Mouse (Mus musculus): ENCODE results near the gene Olfr190. TPM values are rescaled to one million over a fixed set of nuclear protein-coding genes. Genes with fewer than 3 reads are reported as not detected.

Gene Olfr190
- polyA plus RNA-seq, 1 experiment from 2014 or later = not detected

DNA sequence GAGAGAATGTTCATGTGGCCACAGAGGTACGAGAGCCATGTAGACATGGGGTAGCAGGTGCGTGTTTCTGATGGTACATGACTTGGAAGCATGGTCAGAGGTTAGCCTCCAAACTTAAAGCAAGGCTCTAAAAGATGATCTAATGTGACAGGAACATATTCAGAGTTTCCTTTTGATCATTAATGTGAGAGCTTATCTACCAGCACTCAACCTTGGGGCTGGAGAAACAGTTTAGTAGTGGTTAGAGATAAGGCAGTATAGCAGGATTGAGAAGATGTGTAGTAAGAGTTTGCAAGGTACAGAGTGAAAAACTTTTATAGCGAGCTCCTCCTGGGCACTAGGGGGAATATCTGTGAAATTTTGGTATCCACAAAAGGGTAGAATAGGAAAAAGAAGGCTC, 32.0 kb downstream of the Olfr190 start:
- H3K9me3 ChIP-seq = no peaks in the 10 kb centered on the region
- no peak overlapping the region for H3K9ac ChIP-seq
- no peak for ATAC-seq (ENCODE audit: insufficient number of reproducible peaks, insufficient read depth, low FRiP score, low TSS enrichment, low read depth)
- no peak overlapping the region for H3K4me2 ChIP-seq
- H3K4me3 ChIP-seq = no peak overlapping the region
- H3K36me3 ChIP-seq = no peaks in the 10 kb centered on the region
- H3K4me1 ChIP-seq = no peaks in the 10 kb centered on the region
- WGBS = 85% methylated on average over 3 of the region's 3 CpGs
- no peaks in the 10 kb centered on the region for H3K27me3 ChIP-seq
- H3K27ac ChIP-seq = no peak overlapping the region

DNA sequence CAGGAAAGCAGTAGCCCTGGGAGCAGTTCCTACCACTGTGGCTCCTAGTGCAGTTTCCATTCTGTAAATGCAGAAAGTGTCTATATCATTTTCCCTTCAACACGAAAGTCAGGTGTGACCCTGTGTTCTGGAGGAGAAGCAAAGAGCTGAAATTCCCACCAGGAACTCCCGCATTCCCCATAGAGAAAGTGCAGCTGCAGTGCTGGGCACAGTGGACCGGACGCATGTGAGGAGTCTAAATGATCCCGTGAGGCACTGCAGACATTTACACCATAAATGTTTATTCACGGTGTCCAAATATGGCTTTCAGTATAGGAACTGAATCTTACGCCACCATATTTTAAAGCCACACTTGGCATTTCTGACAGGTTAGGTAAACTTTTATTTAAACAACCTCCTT, 38.1 kb downstream of the Olfr190 start, which contains the start of gene Olfr187:
Gene Olfr187, minus strand, starts transcription at position 58 of the 400 bp plus-strand sequence.
- H3K9ac ChIP-seq = no peak within 1 kb of the TSS
- no peaks in the 10 kb centered on the region for H3K27me3 ChIP-seq
- H3K4me1 ChIP-seq = no peaks in the 10 kb centered on the region
- no peak within 1 kb of the TSS for H3K4me3 ChIP-seq
- H3K4me2 ChIP-seq = no peak within 1 kb of the TSS
- no peaks in the 10 kb centered on the region for H3K36me3 ChIP-seq
- no peaks in the 10 kb centered on the region for H3K9me3 ChIP-seq
- WGBS = 84% methylated on average over 7 of the region's 7 CpGs
- ATAC-seq (ENCODE audit: insufficient number of reproducible peaks, insufficient read depth, low FRiP score, low TSS enrichment, low read depth) = no peak
- H3K27ac ChIP-seq = no peak within 1 kb of the TSS

DNA sequence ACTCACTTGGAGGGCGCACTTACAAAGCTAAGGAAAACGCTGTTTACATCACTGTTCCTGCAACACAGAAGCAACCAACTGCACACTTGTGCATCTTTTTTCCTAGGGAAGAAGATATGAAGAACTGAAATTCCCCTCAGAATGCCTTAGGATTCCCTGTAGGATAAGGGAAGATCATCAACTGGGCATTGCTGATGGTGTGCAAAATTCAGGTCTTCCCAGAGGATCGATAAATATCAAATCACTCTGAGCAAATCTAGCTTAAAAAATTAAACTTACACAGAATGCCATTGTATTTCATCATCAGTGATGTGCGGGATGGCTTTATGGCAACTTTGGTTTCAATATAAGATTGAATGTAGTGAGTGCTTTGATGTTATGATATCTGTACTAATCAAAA, 47.6 kb downstream of the Olfr190 start, which contains the start of gene Olfr186:
Gene Olfr186, minus strand, starts transcription at position 101 of the 400 bp plus-strand sequence.
- 91% methylated on average over 4 of the region's 4 CpGs for WGBS
- Histone ChIP-seq H3K9me3 (no peaks in the 10 kb centered on the region), H3K27me3 (no peaks in the 10 kb centered on the region), H3K4me1 (no peaks in the 10 kb centered on the region), H3K4me2 (no peak within 1 kb of the TSS), H3K9ac (no peak within 1 kb of the TSS), H3K27ac (no peak within 1 kb of the TSS), H3K36me3 (no peaks in the 10 kb centered on the region), H3K4me3 (no peak within 1 kb of the TSS)
- ATAC-seq (ENCODE audit: insufficient number of reproducible peaks, insufficient read depth, low FRiP score, low TSS enrichment, low read depth) = no peak

Other genes with a start within 250 kb of the Olfr190 start
- gene Olfr177, start 203.2 kb downstream of the Olfr190 start, polyA plus RNA-seq (2015; fragmentation: Nextera tagmentation; extraction: Ambion mirVana) = not detected in 2 replicates
- not detected in 2 replicates for gene Olfr178, start 185.9 kb downstream of the Olfr190 start, polyA plus RNA-seq (2015; fragmentation: Nextera tagmentation; extraction: Ambion mirVana)
- gene Olfr181, start 149.2 kb downstream of the Olfr190 start, polyA plus RNA-seq (2015; fragmentation: Nextera tagmentation; extraction: Ambion mirVana) = not detected in 2 replicates
- gene Olfr180, start 148.6 kb downstream of the Olfr190 start, polyA plus RNA-seq (2015; fragmentation: Nextera tagmentation; extraction: Ambion mirVana) = not detected in 2 replicates
- not detected in 2 replicates for gene Olfr183, start 82.6 kb downstream of the Olfr190 start, polyA plus RNA-seq (2015; fragmentation: Nextera tagmentation; extraction: Ambion mirVana)
- not detected in 2 replicates for gene Olfr186, start 47.7 kb downstream of the Olfr190 start, polyA plus RNA-seq (2015; fragmentation: Nextera tagmentation; extraction: Ambion mirVana)
- gene Olfr187, start 38.2 kb downstream of the Olfr190 start, polyA plus RNA-seq (2015; fragmentation: Nextera tagmentation; extraction: Ambion mirVana) = not detected in 2 replicates
- gene Olfr191, start 11.8 kb upstream of the Olfr190 start, polyA plus RNA-seq (2015; fragmentation: Nextera tagmentation; extraction: Ambion mirVana) = not detected in 2 replicates
- gene Olfr193, start 33.9 kb upstream of the Olfr190 start, polyA plus RNA-seq (2015; fragmentation: Nextera tagmentation; extraction: Ambion mirVana) = not detected in 2 replicates
- gene Olfr194, start 43.1 kb upstream of the Olfr190 start, polyA plus RNA-seq (2015; fragmentation: Nextera tagmentation; extraction: Ambion mirVana) = not detected in 2 replicates
- gene Olfr195, start 69.0 kb upstream of the Olfr190 start, polyA plus RNA-seq (2015; fragmentation: Nextera tagmentation; extraction: Ambion mirVana) = not detected in 2 replicates
- gene Olfr196, start 92.4 kb upstream of the Olfr190 start, polyA plus RNA-seq (2015; fragmentation: Nextera tagmentation; extraction: Ambion mirVana) = not detected in 2 replicates
- gene Olfr198, start 125.5 kb upstream of the Olfr190 start, polyA plus RNA-seq (2015; fragmentation: Nextera tagmentation; extraction: Ambion mirVana) = not detected in 2 replicates
- not detected in 2 replicates for gene Olfr199, start 141.8 kb upstream of the Olfr190 start, polyA plus RNA-seq (2015; fragmentation: Nextera tagmentation; extraction: Ambion mirVana)
- not detected in 2 replicates for gene Olfr201, start 194.6 kb upstream of the Olfr190 start, polyA plus RNA-seq (2015; fragmentation: Nextera tagmentation; extraction: Ambion mirVana)
- 0.39 TPM in 1 of 2 replicates, not detected in the other for gene Olfr202, start 208.8 kb upstream of the Olfr190 start, polyA plus RNA-seq (2015; fragmentation: Nextera tagmentation; extraction: Ambion mirVana)
- gene Olfr203, start 220.9 kb upstream of the Olfr190 start, polyA plus RNA-seq (2015; fragmentation: Nextera tagmentation; extraction: Ambion mirVana) = not detected in 2 replicates
- gene Olfr204, start 240.2 kb upstream of the Olfr190 start, polyA plus RNA-seq (2015; fragmentation: Nextera tagmentation; extraction: Ambion mirVana) = not detected in 2 replicates

Data from embryonic facial prominence, embryonic 13.5 days (tissue).